Mouse (Mus musculus): ENCODE measurements around the gene Vmn1r107. TPM values are rescaled to one million over a fixed set of nuclear protein-coding genes. Genes with fewer than 3 reads are reported as not detected.
"Not testable (repeated sequence)": the region's sequence is repeated elsewhere in the genome, so short reads cannot be mapped to it uniquely, and the experiment has no call there.

Vmn1r107 gene
- total RNA-seq (2021), result not detected
- long read RNA-seq, result 0 reads

DNA sequence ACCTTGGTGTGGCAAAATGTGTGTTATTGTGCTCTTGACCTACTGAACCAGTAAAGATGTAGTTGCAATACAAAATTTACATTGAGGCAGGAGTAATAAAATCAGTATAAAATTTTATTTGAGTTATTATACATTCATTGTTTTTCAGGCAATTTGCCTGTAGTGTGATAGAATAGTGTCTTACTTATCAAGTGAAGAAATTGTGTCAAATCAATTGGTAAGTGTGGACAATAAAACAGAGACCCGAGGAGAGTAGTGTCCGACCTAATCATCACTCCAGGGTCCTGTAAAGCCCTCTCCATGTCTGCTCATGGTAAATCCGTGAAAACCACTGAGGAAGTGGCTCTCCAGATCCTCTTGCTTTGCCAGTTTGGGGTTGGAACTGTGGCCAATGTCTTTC, at the start of gene Vmn1r107:
Gene Vmn1r107 (plus strand): TSS at position 301 of the 400 bp plus-strand sequence.
- not testable (repeated sequence) for DNase-seq (ENCODE audit: low spot score in 2 of 2)

- not testable (repeated sequence) for DNase-seq (ENCODE audit: low spot score in 2 of 2)
Measured at GRCm38 (mm10) chr7:20703116-20703515, 34.4 kb downstream of the Vmn1r107 start, which contains the start of gene Vmn1r111. TSS of gene Vmn1r111 (minus strand) at chr7:20703216.

Other genes with a start within 250 kb of the Vmn1r107 start
- not detected for gene Vmn1r101, start 226.3 kb upstream of the Vmn1r107 start, total RNA-seq (2021)
- gene Gm10670, start 194.0 kb upstream of the Vmn1r107 start, total RNA-seq (2021), result not detected
- not detected for gene Vmn1r103, start 158.4 kb upstream of the Vmn1r107 start, total RNA-seq (2021)
- not detected for gene Vmn1r104, start 135.1 kb upstream of the Vmn1r107 start, total RNA-seq (2021)
- not detected for gene Gm5726, start 123.2 kb upstream of the Vmn1r107 start, total RNA-seq (2021)
- not detected for gene Gm4141, start 92.7 kb upstream of the Vmn1r107 start, total RNA-seq (2021)
- not detected for gene Gm4513, start 69.9 kb upstream of the Vmn1r107 start, total RNA-seq (2021)
- gene Vmn1r111, start 34.3 kb downstream of the Vmn1r107 start, total RNA-seq (2021), result not detected
- gene Gm10668, start 61.7 kb downstream of the Vmn1r107 start, total RNA-seq (2021), result not detected
- not detected for gene Vmn1r112, start 102.3 kb downstream of the Vmn1r107 start, total RNA-seq (2021)
- gene Vmn1r113, start 118.4 kb downstream of the Vmn1r107 start, total RNA-seq (2021), result not detected
- not detected for gene Vmn1r114, start 143.3 kb downstream of the Vmn1r107 start, total RNA-seq (2021)
- not detected for gene Vmn1r115, start 176.1 kb downstream of the Vmn1r107 start, total RNA-seq (2021)
- not detected for gene Vmn1r116, start 203.3 kb downstream of the Vmn1r107 start, total RNA-seq (2021)
- not detected for gene Vmn1r117, start 215.2 kb downstream of the Vmn1r107 start, total RNA-seq (2021)
- gene Vmn1r118, start 243.4 kb downstream of the Vmn1r107 start, total RNA-seq (2021), result not detected